Mouse (Mus musculus): ENCODE measurements around the gene Hsp90ab1.

GRCm38 (mm10) chr17:45610144-45610866 lies 37.2 kb upstream of the Hsp90ab1 start:
- TF ChIP-seq CTCF (IDR thresholded peaks at IDR 0.05; ENCODE audit: low read depth): no peak
- no peak for TF ChIP-seq EP300 (optimal IDR thresholded peaks at IDR 0.05)
